Mouse (Mus musculus) CD8-positive naive resting alpha-beta T cell, adult 2 months (primary cell): ENCODE data around the gene Ggnbp2.
A peak's percentile ranks its signal among the peaks of the same experiment; 100 is the strongest.

Source experiments
- DNase-seq, 2 experiments: peaks; one replicate each; pipeline ENCODE4 v3.0.0; 2022; ENCODE audit warnings: low read depth in 2 of 2, low spot score in 2 of 2

Ggnbp2 gene

GRCm38 (mm10) chr11:84826185-84826584 is 44.4 kb downstream of the Ggnbp2 start:
- DNase-seq = no peak

- DNase-seq = no peak
Measured at GRCm38 (mm10) chr11:84825261-84825807, 45.3 kb downstream of the Ggnbp2 start.

DNA sequence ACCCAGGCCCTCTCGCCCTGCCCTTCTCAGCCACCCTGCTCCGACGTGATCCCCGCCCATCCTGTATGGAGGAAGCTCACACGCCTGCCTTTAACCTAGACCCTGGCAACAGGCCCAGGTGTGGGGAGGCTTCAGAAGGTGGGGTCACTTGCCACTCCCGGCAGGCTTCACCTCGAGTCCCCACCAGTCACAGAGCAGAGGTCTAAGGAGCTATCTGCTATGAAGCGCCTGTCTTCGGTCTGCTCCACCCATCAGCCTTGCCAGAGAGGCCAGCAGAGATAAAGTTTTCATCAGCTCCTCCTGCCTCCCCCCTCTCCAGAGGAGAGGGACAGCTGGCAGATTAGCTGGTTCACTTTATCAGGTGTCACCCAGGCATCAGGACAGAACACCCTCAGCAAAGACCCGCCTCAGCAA is 47.1 kb downstream of the Ggnbp2 start:
- no peak for DNase-seq

- no peak for DNase-seq
Measured at GRCm38 (mm10) chr11:84822487-84822886, 48.1 kb downstream of the Ggnbp2 start.

DNA sequence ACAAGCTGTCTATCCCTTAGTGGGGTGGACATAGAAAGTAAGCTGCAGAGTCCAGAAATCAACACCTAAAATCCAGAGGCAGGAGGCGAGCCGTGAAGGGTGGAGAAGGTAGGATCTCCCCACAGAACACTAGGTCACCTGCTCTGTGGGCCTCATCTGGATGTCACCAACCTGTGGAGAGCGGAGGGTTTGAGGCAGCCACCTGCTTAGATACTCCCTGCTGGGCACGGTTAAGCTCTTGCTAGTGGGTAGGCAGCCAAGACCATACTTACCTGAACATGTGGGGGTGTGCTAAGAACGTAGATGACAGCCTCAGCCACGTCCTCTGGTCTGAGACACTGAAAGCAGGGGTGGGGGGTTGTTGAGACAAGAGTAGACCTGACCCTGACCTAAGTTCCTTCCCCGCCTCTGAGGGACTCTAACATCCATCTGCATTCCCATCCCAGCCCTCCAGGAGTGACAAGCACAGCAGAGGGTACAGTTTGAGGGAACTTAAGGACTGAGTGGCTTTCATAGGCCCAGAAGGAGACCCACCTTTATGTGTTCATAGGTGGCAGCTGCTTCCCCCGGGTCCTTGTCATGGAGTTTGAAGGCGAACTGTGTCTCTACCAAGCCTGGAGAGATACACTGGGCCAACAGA is 49.4 kb downstream of the Ggnbp2 start:
- DNase-seq = no peak

DNA sequence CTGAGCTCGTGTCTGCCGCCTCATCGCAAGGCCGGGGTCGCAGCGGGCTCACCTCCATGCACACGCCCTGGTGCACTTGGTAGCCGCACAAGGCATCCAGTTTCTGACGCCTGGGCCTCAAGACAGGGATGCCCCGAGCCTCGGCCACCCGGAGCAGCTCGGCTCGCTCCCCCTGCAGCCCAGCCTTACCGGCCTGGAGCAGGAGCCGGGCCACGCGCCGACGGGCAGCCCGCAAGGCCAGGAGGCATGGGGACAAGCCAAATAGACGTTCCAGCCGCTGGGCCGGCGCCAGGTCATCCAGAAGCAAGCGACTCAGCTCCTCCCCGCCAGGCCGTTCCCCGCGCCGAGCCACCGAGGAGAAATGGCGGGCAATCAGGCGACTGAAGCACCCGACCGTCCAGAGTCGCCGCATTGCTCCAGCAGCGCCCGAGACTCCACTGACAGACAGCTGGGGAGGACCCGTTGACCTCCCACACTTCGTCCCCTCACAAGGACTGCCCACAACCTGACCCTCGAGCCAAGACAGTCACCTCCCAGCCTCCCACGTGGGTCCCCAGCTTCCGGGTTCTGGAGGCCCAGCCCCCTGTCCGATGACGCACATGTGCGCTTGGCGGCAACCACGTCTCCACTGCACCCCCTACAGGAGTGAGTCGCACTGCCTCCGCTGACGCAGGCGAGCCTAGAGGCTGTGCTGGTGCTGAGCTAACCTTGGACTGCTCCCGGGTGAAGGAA is 51.5 kb downstream of the Ggnbp2 start, which contains the start of gene Mrm1:
Mrm1 (minus strand) TSS at position 555 of the 732 bp plus-strand sequence.
- DNase-seq = peak; percentile 94 to 96

DNA sequence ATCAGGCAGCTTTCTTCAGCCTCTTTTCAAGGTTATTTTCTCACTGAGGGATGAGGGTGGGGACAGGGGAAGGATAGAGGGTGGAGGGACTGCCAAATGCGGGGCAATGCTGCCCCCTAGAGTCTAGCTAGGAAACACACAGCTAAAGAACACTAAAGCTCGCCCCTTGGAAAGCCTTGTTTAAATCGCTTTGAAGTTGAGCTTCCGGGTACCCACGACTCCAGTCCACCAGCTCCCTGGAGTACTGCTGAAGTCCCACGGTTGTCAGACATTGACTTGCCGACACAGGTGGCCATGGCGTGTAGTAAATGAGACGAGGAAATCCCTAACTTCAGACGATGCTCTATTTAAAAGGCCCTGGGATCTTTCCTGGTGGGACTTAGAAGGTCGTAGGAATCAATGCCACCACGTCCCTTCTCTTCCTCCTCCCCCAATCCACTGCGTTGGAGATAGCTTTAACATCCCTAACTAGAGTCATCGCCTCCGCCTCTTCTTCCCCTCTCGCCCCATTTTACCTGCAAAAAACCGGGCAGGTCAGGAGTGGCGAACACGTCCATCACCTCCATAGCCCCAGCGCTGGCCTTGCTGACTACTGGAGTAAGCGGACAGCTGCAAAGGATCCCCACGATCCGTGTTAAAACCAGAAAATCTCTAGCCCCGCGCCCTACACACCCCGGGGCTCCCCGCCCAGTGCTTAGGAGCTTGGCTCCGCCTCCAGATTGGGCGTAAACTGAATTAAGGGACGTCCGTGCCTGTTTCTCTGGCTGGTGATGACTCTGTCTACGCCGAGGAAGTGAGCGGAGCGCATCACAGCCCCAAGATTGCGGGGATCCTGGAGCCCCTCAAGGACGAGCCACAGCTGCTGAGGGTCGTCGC is 52.3 kb downstream of the Ggnbp2 start:
- peak; percentile 70 to 81 for DNase-seq

- no peak for DNase-seq
Measured at GRCm38 (mm10) chr11:84817362-84817761, 53.3 kb downstream of the Ggnbp2 start.

GRCm38 (mm10) chr11:84813724-84814510 is 56.7 kb downstream of the Ggnbp2 start:
- DNase-seq = peak; percentile 67 to 70

- no peak for DNase-seq
Measured at GRCm38 (mm10) chr11:84804373-84804772, 66.2 kb downstream of the Ggnbp2 start.

GRCm38 (mm10) chr11:84797627-84798353 is 72.8 kb downstream of the Ggnbp2 start:
- DNase-seq = peak; percentile 55 to 65

- DNase-seq = no peak
Measured at GRCm38 (mm10) chr11:84797026-84797425, 73.6 kb downstream of the Ggnbp2 start.

GRCm38 (mm10) chr11:84794496-84795113 is 76.0 kb downstream of the Ggnbp2 start:
- no peak for DNase-seq

- DNase-seq = no peak
Measured at GRCm38 (mm10) chr11:84793545-84793944, 77.1 kb downstream of the Ggnbp2 start.

DNA sequence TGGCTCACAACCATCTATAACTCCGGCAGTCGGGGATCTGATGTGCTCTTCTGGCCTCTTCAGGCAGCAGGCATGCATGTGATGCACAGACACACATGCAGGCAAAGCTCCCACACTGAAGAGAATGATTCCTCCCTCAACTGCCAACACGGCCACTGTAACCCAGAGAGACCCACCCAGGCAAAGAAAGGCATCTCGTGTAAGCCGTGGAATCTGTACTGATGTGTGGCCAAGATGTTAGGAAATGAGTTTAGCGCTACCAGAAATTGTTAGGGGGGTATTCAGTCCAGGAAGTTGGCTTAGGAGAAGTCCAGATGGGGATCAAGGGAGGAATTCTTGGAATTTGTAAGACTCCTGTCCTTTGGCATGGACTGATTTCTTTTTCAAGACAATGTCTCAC is 80.2 kb downstream of the Ggnbp2 start:
- no peak for DNase-seq
